Mouse (Mus musculus) limb, embryonic 11.5 days (tissue): ENCODE results near the gene Lrrc7. TPM values are rescaled to one million over a fixed set of nuclear protein-coding genes. Genes with fewer than 3 reads are reported as not detected.

Source experiments
- ATAC-seq: fragments of 200-750 bp; cut with Nextera tagmentation; 2 replicates; pipeline ENCODE4 v1.8.0; 2017; ENCODE audit warnings: low read depth; ENCODE audit not compliant: insufficient number of reproducible peaks, low FRiP score, low TSS enrichment
- DNase-seq: peaks from one replicate; pipeline ENCODE4 v3.0.0-alpha.2; 2015; ENCODE audit warnings: low spot score
- H3K27ac ChIP-seq: fragments of 300-500 bp; sonication (generic); replicated peaks from 2 replicates; pipeline ENCODE4 v1.5.1; 2014; ENCODE audit warnings: low read depth, mild to moderate bottlenecking, low read length
- H3K27me3 ChIP-seq: fragments of 300-500 bp; sonication (generic); 2 replicates; pipeline ENCODE4 v1.6.1; 2014; ENCODE audit warnings: mild to moderate bottlenecking, low read length, mixed read lengths; ENCODE audit not compliant: control insufficient read depth, insufficient read depth
- H3K36me3 ChIP-seq: fragments of 300-500 bp; sonication (generic); 2 replicates; pipeline ENCODE4 v1.6.1; 2014; ENCODE audit warnings: mild to moderate bottlenecking, low read length, moderate library complexity, mixed read lengths; ENCODE audit not compliant: control insufficient read depth, insufficient read depth
- H3K4me1 ChIP-seq: fragments of 300-500 bp; sonication (generic); 2 replicates; pipeline ENCODE4 v1.6.1; 2014; ENCODE audit warnings: low read length, mixed read lengths; ENCODE audit not compliant: control insufficient read depth, insufficient read depth
- H3K4me2 ChIP-seq: fragments of 300-500 bp; sonication (generic); 2 replicates; pipeline ENCODE4 v1.6.1; 2014; ENCODE audit warnings: low read depth, mild to moderate bottlenecking, moderate library complexity; ENCODE audit not compliant: severe bottlenecking
- H3K4me3 ChIP-seq: fragments of 300-500 bp; sonication (generic); 2 replicates; pipeline ENCODE4 v1.5.1; 2014; ENCODE audit warnings: low read depth, low read length
- H3K9ac ChIP-seq: fragments of 300-500 bp; sonication (generic); 2 replicates; pipeline ENCODE4 v1.6.1; 2014; ENCODE audit warnings: mild to moderate bottlenecking, low read length
- H3K9me3 ChIP-seq: fragments of 300-500 bp; sonication (generic); 2 replicates; pipeline ENCODE4 v1.6.1; 2016; ENCODE audit warnings: low read length; ENCODE audit not compliant: control insufficient read depth
- WGBS: fragments of 180-500 bp; shearing (Covaris S2); extraction: QIAGEN DNeasy Blood & Tissue Kit; methylation state at CpG from one replicate; pipeline ENCODE4 v1.1.7; 2014; 5-methylcytosine and 5-hydroxymethylcytosine counted together
- polyA plus RNA-seq: library from polyadenylated mRNA; unstranded; fragments of >200 nt; fragmentation: Nextera tagmentation; extraction: Ambion mirVana; gene quantifications from 2 replicates; pipeline ENCODE4 v1.2.1, GENCODE M21; 2014

Gene Lrrc7
- polyA plus RNA-seq, 1 experiment from 2014 or later, result 0.27 TPM

- no peaks in the 10 kb centered on the region for H3K27me3 ChIP-seq
- DNase-seq, result peak; percentile 97
- H3K4me3 ChIP-seq, result peak within 1 kb of the TSS; percentile 72
- WGBS, result under 1% methylated on average over 54 of the region's 55 CpGs
- H3K4me1 ChIP-seq, result peaks cover 15% of the 10 kb centered on the region; the same call in 1 of the 2 replicates
- peak; percentile 97 for ATAC-seq
- peak within 1 kb of the TSS; percentile 9; the same call in 1 of the 2 replicates for H3K27ac ChIP-seq
- H3K4me2 ChIP-seq, result peak within 1 kb of the TSS; percentile 60
- no peaks in the 10 kb centered on the region for H3K36me3 ChIP-seq
- no peaks in the 10 kb centered on the region for H3K9me3 ChIP-seq
- peak within 1 kb of the TSS; percentile 81 for H3K9ac ChIP-seq
These were observed 525.6 kb downstream of the Lrrc7 start, which contains the start of the genes Srsf11 and Lrrc40 for GRCm38 (mm10) chr3:158036329-158036988. Gene Srsf11, minus strand, starts transcription at chr3:158036639. Gene Lrrc40, plus strand, starts transcription at chr3:158036662.

- peak overlapping the region; percentile 72 for H3K4me3 ChIP-seq
- ATAC-seq (no peak), DNase-seq (no peak)
- no peaks in the 10 kb centered on the region for H3K9me3 ChIP-seq
- peak overlapping the region; percentile 81 for H3K9ac ChIP-seq
- peak overlapping the region; percentile 60 for H3K4me2 ChIP-seq
- H3K4me1 ChIP-seq, result peaks cover 15% of the 10 kb centered on the region; the same call in 1 of the 2 replicates
- peak overlapping the region; percentile 9; the same call in 1 of the 2 replicates for H3K27ac ChIP-seq
- no peaks in the 10 kb centered on the region for H3K27me3 ChIP-seq
- H3K36me3 ChIP-seq, result no peaks in the 10 kb centered on the region
- WGBS, result 2% methylated on average over 11 of the region's 11 CpGs
These were observed 526.2 kb downstream of the Lrrc7 start for GRCm38 (mm10) chr3:158035866-158036265.
